Mouse (Mus musculus): ENCODE results near the gene Pla2r1.
A peak's percentile ranks its signal among the peaks of the same experiment; 100 is the strongest.

Pla2r1 gene

DNA sequence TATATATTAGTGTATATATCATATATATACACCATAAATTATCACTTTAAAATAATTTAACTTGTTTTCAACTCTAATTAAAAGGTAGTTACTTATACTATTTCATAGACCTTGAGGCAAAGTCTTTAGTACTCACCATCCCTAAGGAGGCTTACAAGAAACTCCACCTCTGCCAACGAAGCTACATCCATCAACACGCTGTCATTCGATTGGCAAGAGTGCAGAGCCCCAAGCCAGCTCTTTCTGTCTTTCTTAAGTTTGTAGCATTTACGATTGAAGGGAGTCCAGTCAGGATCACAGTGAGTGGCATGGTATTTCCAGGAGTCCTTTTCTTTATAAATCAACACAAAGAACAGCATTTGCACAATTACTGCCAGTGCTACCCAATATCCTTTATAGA is 49.1 kb downstream of the Pla2r1 start:
- no peak for DNase-seq (ENCODE audit: low spot score in 2 of 2)

- DNase-seq (ENCODE audit: low spot score in 2 of 2) = no peak
These were observed 52.5 kb downstream of the Pla2r1 start for GRCm38 (mm10) chr2:60500583-60501116.

- peak; percentile 50 to 71 for DNase-seq (ENCODE audit: low spot score in 2 of 2)
These were observed 73.2 kb downstream of the Pla2r1 start for GRCm38 (mm10) chr2:60479906-60480305.

GRCm38 (mm10) chr2:60478778-60479177 is 74.3 kb downstream of the Pla2r1 start:
- no peak for DNase-seq (ENCODE audit: low spot score in 2 of 2)

DNA sequence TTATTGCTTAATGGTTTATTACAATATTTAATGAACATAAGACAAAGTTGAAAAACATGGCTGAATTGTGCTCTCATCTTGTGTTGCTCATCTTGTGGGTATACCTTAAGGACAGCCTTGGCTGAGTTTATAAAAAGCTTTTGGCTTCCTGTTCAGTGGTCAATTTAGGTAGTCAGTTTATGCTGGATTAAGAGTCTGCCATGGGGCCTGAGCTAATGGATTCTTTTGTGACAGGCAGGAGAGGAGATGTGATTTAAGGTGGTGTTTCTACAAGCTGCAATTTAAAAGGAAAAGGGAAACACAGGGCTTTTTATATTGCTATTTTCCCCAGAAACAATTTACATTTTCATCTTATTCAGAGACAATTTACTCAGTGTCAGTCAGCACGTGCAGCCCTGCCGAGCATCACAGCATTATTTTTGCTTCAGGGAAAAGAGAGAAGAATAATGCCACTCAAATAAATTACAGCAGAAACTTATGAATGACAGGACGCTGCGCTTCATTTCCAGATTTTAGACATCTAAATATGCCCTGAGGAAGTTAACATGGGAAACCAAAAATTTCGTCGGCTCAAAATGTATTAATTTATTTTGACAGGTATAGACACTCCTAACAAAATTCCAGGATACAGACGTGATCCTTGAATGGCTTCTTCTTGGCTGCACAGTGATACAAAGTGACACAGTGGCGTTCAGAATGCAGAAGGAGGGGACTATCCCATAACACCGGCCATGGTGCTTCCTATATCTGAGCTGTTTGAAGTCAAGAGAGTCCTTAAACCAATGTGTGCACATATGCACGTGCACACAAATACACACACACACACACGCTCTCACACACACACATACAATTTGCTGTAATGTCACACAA is 84.0 kb downstream of the Pla2r1 start:
- DNase-seq (ENCODE audit: low spot score in 2 of 2) = no peak

GRCm38 (mm10) chr2:60452376-60452775 is 100.7 kb downstream of the Pla2r1 start:
- no peak for DNase-seq (ENCODE audit: low spot score in 2 of 2)

- no peak for DNase-seq (ENCODE audit: low spot score in 2 of 2)
These were observed 101.9 kb downstream of the Pla2r1 start for GRCm38 (mm10) chr2:60451119-60451773.

DNA sequence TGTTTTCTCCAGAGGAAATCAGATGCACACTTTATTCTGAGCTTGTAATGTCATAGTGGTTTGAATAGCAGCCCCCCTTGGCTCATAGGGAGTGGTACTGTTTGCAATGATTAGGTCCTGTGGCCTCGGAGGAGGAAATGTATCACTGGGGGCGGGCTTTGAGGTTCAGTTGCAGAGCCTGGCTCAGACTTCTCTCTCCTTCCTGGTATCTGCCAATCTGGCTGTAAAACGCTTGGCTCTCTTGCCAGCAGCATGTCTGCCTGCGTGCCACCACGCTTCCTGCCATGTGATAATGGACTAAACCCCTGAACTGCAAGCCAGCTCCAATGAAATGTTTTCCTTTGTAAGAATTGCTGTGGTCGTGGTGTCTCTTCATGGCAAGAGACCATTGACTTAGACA is 103.4 kb downstream of the Pla2r1 start:
- no peak for DNase-seq (ENCODE audit: low spot score in 2 of 2)

DNA sequence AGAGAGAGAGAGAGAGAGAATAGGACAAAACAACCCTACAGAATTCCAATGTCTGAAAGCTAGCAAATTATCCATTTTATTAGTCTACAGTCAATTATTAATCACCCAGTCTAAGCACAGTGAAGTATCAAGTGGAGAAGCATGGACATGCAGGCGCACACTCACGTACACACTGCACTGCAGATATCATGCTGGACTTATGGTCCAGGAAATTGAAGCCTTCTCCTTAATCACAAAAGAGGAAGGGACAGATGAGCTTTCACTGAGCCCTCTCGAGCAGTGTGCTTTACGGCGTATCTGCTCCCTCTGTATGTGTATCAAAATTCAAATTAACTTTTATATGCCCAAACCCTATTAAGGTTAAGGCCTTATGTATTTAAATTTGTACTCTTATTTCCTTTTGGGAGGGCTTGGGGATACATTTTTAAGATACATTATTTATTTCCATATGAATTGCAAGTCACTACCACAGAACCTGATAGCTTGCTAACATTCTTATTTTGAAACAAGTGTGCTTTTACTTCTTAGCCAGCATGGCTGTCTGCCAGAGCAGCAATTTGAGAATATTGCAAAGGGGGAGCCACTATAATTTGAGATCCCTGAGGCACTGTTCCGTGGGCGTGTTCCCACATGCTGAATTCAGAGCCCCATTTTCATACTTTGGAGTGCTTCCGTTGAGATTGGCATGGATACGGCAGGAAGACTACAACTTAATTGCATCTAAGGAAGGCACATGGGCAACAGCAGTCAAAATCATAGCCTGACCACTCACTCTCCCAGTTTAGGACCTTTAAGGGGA is 108.2 kb downstream of the Pla2r1 start:
- DNase-seq (ENCODE audit: low spot score in 2 of 2) = peak; percentile 83 to 87

- no peak for DNase-seq (ENCODE audit: low spot score in 2 of 2)
These were observed 109.8 kb downstream of the Pla2r1 start for GRCm38 (mm10) chr2:60443279-60443678.

- DNase-seq (ENCODE audit: low spot score in 2 of 2) = peak; percentile 30 to 38
These were observed 111.2 kb downstream of the Pla2r1 start for GRCm38 (mm10) chr2:60441875-60442274.

- DNase-seq (ENCODE audit: low spot score in 2 of 2) = no peak
These were observed 116.3 kb downstream of the Pla2r1 start for GRCm38 (mm10) chr2:60436802-60437201.

DNA sequence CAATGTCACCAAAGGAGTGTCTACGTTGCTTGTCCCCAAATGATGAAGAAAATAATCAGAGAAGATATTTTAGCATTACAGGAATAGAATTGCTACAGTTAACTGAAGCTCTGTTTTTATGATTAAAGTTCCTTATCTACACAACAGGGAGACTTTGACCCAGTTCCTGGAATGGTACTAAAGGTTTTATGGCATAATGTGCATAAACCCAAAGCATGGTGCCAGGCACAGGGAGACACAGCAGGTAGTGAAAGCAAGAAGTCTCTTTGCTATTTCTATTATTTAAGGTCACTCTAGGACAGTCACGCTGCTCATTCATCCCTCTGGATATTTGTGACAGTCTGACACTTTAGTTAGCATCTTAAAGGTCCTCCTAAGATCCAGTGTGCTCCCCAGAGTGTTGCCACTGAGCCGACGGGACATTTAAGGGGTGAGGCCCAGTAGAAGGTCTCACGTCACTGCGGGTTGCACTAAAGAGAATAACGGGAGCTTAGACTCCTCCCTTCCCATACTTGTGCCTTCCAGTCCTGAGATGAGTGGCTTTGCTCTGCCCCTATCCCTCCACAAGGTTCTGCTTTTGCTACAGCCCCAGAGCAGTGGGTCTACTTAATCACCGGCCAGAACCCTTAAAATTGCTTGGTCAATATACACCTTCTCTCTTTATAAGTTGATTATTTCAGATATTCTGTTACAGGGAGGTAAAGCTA is 122.6 kb downstream of the Pla2r1 start:
- no peak for DNase-seq (ENCODE audit: low spot score in 2 of 2)

- peak; percentile 72 to 82 for DNase-seq (ENCODE audit: low spot score in 2 of 2)
These were observed 135.0 kb downstream of the Pla2r1 start for GRCm38 (mm10) chr2:60418075-60418474.

GRCm38 (mm10) chr2:60414334-60414733 is 138.8 kb downstream of the Pla2r1 start:
- DNase-seq (ENCODE audit: low spot score in 2 of 2) = no peak

- DNase-seq (ENCODE audit: low spot score in 2 of 2) = peak in 1 of 2 experiments; percentile 26
These were observed 140.0 kb downstream of the Pla2r1 start for GRCm38 (mm10) chr2:60413006-60413650.

GRCm38 (mm10) chr2:60411181-60411580 is 141.9 kb downstream of the Pla2r1 start:
- DNase-seq (ENCODE audit: low spot score in 2 of 2) = no peak

- no peak for DNase-seq (ENCODE audit: low spot score in 2 of 2)
These were observed 142.9 kb downstream of the Pla2r1 start for GRCm38 (mm10) chr2:60409989-60410763.

DNA sequence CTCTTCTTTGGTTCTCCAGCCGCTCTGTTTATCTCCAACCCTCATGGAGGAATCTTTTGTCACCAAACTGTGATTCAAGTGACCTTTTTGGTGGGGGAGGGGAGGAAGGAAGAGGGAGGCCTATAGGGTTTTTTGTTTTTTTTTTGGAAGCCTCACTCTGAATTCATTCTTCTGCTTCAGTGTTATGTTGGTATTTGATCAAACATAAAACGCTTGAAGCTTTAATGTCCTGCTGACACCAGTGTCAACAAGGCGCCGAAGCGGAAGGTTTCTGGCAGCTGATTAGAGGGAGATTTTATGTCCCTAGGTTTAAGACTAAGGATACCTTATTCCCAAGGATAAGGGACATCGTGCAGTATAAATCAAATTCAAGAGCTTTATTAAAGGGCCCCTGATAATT is 143.9 kb downstream of the Pla2r1 start:
- DNase-seq (ENCODE audit: low spot score in 2 of 2) = no peak

GRCm38 (mm10) chr2:60407387-60407786 is 145.7 kb downstream of the Pla2r1 start:
- DNase-seq (ENCODE audit: low spot score in 2 of 2) = no peak

Data from right cerebral cortex, postnatal 10 days (tissue).